Comparison of ENCODE assay signal across 34 mouse cellular contexts in the genomic region with DNA sequence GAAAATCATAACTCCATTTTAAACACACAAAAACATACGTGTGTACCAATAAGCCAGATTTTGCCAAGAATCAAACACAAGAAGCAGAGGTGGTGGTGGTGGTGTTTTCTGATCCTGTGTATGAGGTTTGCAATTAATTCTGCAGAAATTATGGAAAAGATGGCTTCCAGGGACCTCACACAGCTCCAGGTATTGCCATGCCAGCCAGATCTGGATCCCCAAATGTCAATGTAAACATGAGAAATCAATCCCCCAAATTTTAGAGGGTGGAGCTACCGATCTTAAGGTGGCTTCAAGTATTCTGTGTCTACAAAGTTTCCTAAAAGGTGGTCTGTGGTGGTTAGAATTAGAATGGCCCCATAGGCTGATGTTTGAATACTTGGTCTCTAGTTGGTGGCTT.
"Had no signal": no experiment of that assay in that cellular context is flagged by ENCODE, and none has a peak within 500 bp of the region (broad histone marks: within the 10 kb centered on the region; RNA-seq: fewer than 3 reads in every experiment).

No protein-coding gene starts in this region.

- H3K4me2 ChIP-seq: heart, embryonic 11.5 days; heart, embryonic 12.5 days; heart, embryonic 13.5 days; heart, embryonic 15.5 days; hindbrain, embryonic 12.5 days; hindbrain, embryonic 13.5 days; hindbrain, embryonic 14.5 days; hindbrain, embryonic 15.5 days; intestine, embryonic 15.5 days; kidney, embryonic 15.5 days had no signal

- H3K9me3 ChIP-seq: heart, embryonic 10.5 days; heart, embryonic 12.5 days; heart, embryonic 13.5 days; heart, embryonic 15.5 days; hindbrain, embryonic 10.5 days; hindbrain, embryonic 12.5 days; hindbrain, embryonic 13.5 days; hindbrain, embryonic 15.5 days; intestine, embryonic 15.5 days; kidney, embryonic 15.5 days had no signal

- H3K27ac ChIP-seq: heart, embryonic 10.5 days; heart, embryonic 13.5 days; heart, embryonic 15.5 days; hindbrain, embryonic 10.5 days; hindbrain, embryonic 12.5 days; hindbrain, embryonic 13.5 days; hindbrain, embryonic 14.5 days; hindbrain, embryonic 15.5 days; hindbrain, postnatal 0 days; intestine, embryonic 15.5 days; kidney, embryonic 15.5 days; kidney, postnatal 0 days; layer of hippocampus, adult 2 months had no signal

- H3K9ac ChIP-seq: heart, embryonic 12.5 days; heart, embryonic 13.5 days; heart, embryonic 15.5 days; hindbrain, embryonic 12.5 days; hindbrain, embryonic 13.5 days; hindbrain, embryonic 14.5 days; hindbrain, embryonic 15.5 days; intestine, embryonic 15.5 days; kidney, embryonic 15.5 days had no signal

- DNase-seq: heart, postnatal 14 days; heart, postnatal 36 days; heart, postnatal 4 days; kidney, adult 11 months; kidney, adult 18-20 months; kidney, adult 2 months; kidney, adult 8-10 months; kidney, adult 9 months; kidney, postnatal 10 days; kidney, postnatal 14 days; kidney, postnatal 25 days; kidney, postnatal 36 days; kidney, postnatal 4 days; layer of hippocampus, adult 9-11 months; layer of hippocampus, postnatal 36 days had no signal

- ATAC-seq: hindbrain, embryonic 16.5 days; hindbrain, postnatal 0 days; inflammation-experienced regulatory T-cells, adult 6 months; intestine, embryonic 15.5 days; intestine, embryonic 16.5 days; intestine, postnatal 0 days had no signal

- H3K4me3 ChIP-seq: heart, embryonic 10.5 days; heart, embryonic 12.5 days; heart, embryonic 13.5 days; heart, embryonic 15.5 days; hindbrain, embryonic 10.5 days; hindbrain, embryonic 12.5 days; hindbrain, embryonic 13.5 days; hindbrain, embryonic 15.5 days; intestine, embryonic 15.5 days; kidney, embryonic 15.5 days; layer of hippocampus, adult 2 months had no signal

- H3K4me1 ChIP-seq: heart, embryonic 10.5 days; hindbrain, embryonic 13.5 days; hindbrain, embryonic 15.5 days; intestine, embryonic 15.5 days had no signal

- H3K36me3 ChIP-seq: heart, embryonic 10.5 days; heart, embryonic 12.5 days; heart, embryonic 13.5 days; heart, embryonic 15.5 days; hindbrain, embryonic 10.5 days; hindbrain, embryonic 12.5 days; hindbrain, embryonic 13.5 days; hindbrain, embryonic 15.5 days; intestine, embryonic 15.5 days; kidney, embryonic 15.5 days had no signal

- H3K27me3 ChIP-seq: heart, embryonic 12.5 days; heart, embryonic 13.5 days; heart, embryonic 15.5 days; hindbrain, embryonic 12.5 days; hindbrain, embryonic 13.5 days; hindbrain, embryonic 15.5 days; intestine, embryonic 15.5 days; kidney, embryonic 15.5 days had no signal
